Comparison of ENCODE assay signal across 8 mouse cellular contexts in genomic region chr14:21499011-21499581, GRCm38 (mm10). TPM values are rescaled to one million over a fixed set of nuclear protein-coding genes. Genes with fewer than 3 reads are reported as not detected.
DNase-seq lines count a peak whose midpoint lies in the region; ATAC-seq lines count a peak whose summit lies in the region.

No protein-coding gene starts in this region.

- H3K4me2 ChIP-seq in embryonic facial prominence, embryonic 12.5 days (replicated peaks), result peak overlapping the region; percentile 79
- peak overlapping the region; percentile 81 for H3K4me2 ChIP-seq in hindbrain, embryonic 11.5 days (replicated peaks; ENCODE audit: low read depth, low read length)

- H3K27me3 ChIP-seq in embryonic facial prominence, embryonic 12.5 days, result no peaks in the 10 kb centered on the region
- no peaks in the 10 kb centered on the region for H3K27me3 ChIP-seq in hindbrain, embryonic 11.5 days (ENCODE audit: control insufficient read depth, insufficient read depth, low read length)

- H3K4me3 ChIP-seq in embryonic facial prominence, embryonic 12.5 days, result peak overlapping the region; percentile 73
- peak overlapping the region; percentile 87 for H3K4me3 ChIP-seq in hindbrain, embryonic 11.5 days (ENCODE audit: low read depth, low read length)

- H3K4me1 ChIP-seq in embryonic facial prominence, embryonic 12.5 days, result peaks cover 26% of the 10 kb centered on the region
- no peaks in the 10 kb centered on the region for H3K4me1 ChIP-seq in hindbrain, embryonic 11.5 days (replicated peaks; ENCODE audit: control insufficient read depth, insufficient read depth, low read length)

- ATAC-seq in embryonic facial prominence, embryonic 12.5 days (ENCODE audit: insufficient number of reproducible peaks, insufficient read depth, low FRiP score, low TSS enrichment), result no peak
- ATAC-seq in hindbrain, embryonic 11.5 days (ENCODE audit: low FRiP score), result no peak
- no peak for ATAC-seq in CD4-positive, CD25-positive, alpha-beta regulatory T cell, adult 4 months

- peak overlapping the region; percentile 88 for H3K9ac ChIP-seq in embryonic facial prominence, embryonic 12.5 days
- H3K9ac ChIP-seq in hindbrain, embryonic 11.5 days (ENCODE audit: low read depth, low read length), result peak overlapping the region; percentile 97

- DNase-seq in 3T3-L1 (ENCODE audit: low read depth, low spot score), result peak; percentile 20
- DNase-seq in Muller cell, postnatal 12 days (ENCODE audit: inconsistent ontology term), result peak; percentile 67
- peak; percentile 69 for DNase-seq in hindbrain, embryonic 11.5 days (ENCODE audit: low spot score)
- DNase-seq in layer of hippocampus, postnatal 14 days (ENCODE audit: low spot score in 2 of 2), result peak; percentile 52 to 54
- DNase-seq in lung, postnatal 25 days (ENCODE audit: low spot score), result peak; percentile 14
- peak; percentile 45 for DNase-seq in right cerebral cortex, adult 18-20 months

- no peaks in the 10 kb centered on the region for H3K9me3 ChIP-seq in embryonic facial prominence, embryonic 12.5 days
- no peaks in the 10 kb centered on the region for H3K9me3 ChIP-seq in hindbrain, embryonic 11.5 days (ENCODE audit: control insufficient read depth, low read length)

- H3K36me3 ChIP-seq in embryonic facial prominence, embryonic 12.5 days, result no peaks in the 10 kb centered on the region
- no peaks in the 10 kb centered on the region for H3K36me3 ChIP-seq in hindbrain, embryonic 11.5 days (ENCODE audit: control insufficient read depth, insufficient read depth, low read length)

- peak overlapping the region; percentile 99 for H3K27ac ChIP-seq in embryonic facial prominence, embryonic 12.5 days
- H3K27ac ChIP-seq in hindbrain, embryonic 11.5 days (ENCODE audit: low read depth, low read length), result peak overlapping the region; percentile 99

- under 1% methylated on average over 33 of the region's 33 CpGs for WGBS in embryonic facial prominence, embryonic 12.5 days
- WGBS in hindbrain, embryonic 11.5 days, result under 1% methylated on average over 33 of the region's 33 CpGs

RNA-seq across cellular contexts. Expression of gene Kat6b, which starts 17.9 kb away (rescaled TPM):
- polyA plus RNA-seq in embryonic facial prominence, embryonic 12.5 days (2016; fragmentation: Nextera tagmentation; extraction: Ambion mirVana), result 28.6 and 31.1 TPM in 2 replicates
- polyA plus RNA-seq in hindbrain, embryonic 11.5 days (2014; fragmentation: Nextera tagmentation; extraction: Ambion mirVana), result 16.5 and 24.0 TPM in 2 replicates
- total RNA-seq in layer of hippocampus, postnatal 14 days (2021), result 10 to 100 TPM; 58.0 to 62.2 TPM
- polyA plus RNA-seq in CD4-positive, CD25-positive, alpha-beta regulatory T cell, adult 4 months (2017; shearing (Covaris generic)), result 10 to 100 TPM; 17.1 to 18.3 TPM

Comparison
In these comparisons a context has a peak if more than half of its experiments do, and no peak if none do; other contexts are left out.
1. DNase-seq: peak in every context shown above with its lines; median percentile 69 in hindbrain, embryonic 11.5 days; 67 in Muller cell, postnatal 12 days; 53 in layer of hippocampus, postnatal 14 days; 45 in right cerebral cortex, adult 18-20 months; 20 in 3T3-L1; 14 in lung, postnatal 25 days.